Mouse (Mus musculus) gastrocnemius, postnatal 10 days (tissue): ENCODE measurements at regions not wholly inside any gene's neighbourhood (a gene's known extent, or its start where the extent isn't known, plus 50 kb on each side); places are given as distances from the start of the nearest gene placed in this dataset.

Experiments
- DNase-seq: peaks from one replicate; pipeline ENCODE4 v3.0.0; 2021; ENCODE audit warnings: mixed read lengths

DNA sequence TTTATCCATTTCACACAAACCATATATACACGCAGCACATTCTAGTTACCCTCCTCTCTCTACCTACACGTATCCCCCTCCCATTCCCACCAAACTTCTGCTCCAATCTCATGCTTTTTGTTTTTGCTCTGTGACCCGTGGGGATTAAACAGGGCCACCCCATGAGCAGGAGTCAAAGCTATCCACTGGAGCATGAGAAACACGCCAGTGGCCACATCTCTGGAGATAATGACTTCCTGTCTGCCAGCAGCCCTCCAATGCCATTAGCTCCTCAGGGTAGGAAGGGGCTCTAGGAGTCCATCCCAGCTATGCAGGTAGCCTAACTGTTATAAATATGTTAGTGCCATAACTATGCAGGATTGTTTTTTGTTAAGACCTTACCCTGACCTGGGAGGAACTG, 141.9 kb upstream of the Grb10 start:
- DNase-seq, result no peak

DNA sequence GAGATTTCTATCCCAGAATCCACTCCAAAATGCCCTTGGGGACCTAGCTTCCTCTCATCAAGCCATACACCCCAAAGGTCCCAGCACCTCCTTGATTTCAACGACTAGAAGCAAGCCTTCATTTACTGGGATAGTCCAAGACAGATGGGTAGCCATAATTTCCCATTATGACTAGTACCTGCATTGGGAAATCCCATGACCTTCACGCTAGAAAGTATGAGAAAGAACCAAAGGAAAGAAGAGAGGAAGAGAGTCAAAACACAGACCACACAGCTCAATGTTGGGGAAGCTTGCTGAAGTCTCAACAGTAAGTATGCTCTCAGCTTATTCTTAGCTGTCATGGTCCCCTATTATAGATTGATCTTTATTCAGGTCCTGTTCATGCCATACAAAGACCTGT, 133.9 kb upstream of the Grb10 start:
- no peak for DNase-seq

DNA sequence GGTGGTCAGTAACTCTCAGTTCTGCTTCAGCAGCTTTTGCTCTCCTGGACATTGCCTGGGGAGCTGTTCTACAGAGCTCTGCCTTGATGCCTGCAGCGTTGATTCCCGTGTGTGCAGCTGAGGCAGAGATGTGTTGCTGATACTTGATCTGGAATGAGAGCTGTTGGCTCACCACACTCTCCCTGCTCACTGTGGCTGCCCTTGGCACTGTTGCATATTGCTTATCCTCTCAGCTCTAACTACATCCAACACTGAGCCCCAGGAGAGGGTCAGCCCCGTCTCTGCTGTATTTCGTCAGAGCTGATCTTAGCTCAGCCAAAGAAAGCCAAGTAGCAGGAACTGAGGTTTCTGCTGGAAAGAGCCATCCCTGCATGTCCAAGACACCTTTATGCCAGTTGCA, 132.8 kb upstream of the Grb10 start:
- DNase-seq, result peak; percentile 5

DNA sequence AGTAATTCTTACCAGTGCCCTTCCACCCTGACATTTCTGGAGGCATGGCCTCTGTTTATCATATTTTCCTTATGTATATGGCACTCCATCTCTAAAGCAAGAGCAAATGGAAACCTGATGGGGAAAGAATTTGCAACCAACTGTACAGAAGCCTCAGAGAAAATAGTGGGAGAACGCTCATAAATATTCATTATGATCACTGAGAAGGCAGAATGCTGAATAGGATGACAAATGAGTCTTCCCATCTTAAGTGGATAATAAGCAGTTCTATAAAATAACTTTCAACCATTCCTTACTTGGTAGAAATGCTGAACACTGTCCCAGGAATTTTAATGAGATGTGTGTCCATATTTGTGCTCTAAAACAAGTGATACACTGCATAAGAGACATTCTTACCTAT, 129.9 kb upstream of the Grb10 start:
- no peak for DNase-seq
